Mouse (Mus musculus): Measurements from ENCODE around the gene Dnah7b. TPM values are rescaled to one million over a fixed set of nuclear protein-coding genes. Genes with fewer than 3 reads are reported as not detected.

Dnah7b gene
- 0.01 TPM in 1 of 2 replicates, not detected in the other for polyA plus RNA-seq (2012; rRNA removed)

DNA sequence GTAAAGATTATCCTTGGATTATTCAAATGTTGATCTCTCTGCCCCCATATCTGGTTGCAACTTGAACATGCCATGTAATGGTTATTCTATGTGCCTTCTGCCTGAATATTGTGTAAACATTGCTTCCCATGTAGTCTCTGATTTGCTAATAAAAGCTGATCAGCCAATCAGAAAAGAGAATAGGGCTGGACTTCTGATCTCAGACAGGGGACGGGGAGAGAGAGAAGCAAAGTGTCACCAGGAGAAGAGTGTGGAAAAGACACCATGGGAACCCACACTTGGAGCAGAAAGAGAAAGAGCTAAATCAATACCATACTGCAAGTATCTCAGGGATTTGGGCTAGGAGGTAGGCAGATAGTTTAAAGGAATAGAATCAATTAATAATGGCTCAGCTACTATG, at the start of gene Dnah7b:
Dnah7b (plus strand) TSS at position 301 of the 400 bp plus-strand sequence.

Other genes starting within 250 kb of the Dnah7b start
- not detected in 2 replicates for gene Gm5269, start 176.0 kb upstream of the Dnah7b start, polyA plus RNA-seq (2012; rRNA removed)
- 0.60 and 0.81 TPM in 2 replicates for gene Slc40a1, start 139.8 kb upstream of the Dnah7b start, polyA plus RNA-seq (2012; rRNA removed)

Data from stomach, adult 2 months (tissue).